Mouse (Mus musculus): ENCODE data around the gene Arhgef3.

Arhgef3 gene

DNA sequence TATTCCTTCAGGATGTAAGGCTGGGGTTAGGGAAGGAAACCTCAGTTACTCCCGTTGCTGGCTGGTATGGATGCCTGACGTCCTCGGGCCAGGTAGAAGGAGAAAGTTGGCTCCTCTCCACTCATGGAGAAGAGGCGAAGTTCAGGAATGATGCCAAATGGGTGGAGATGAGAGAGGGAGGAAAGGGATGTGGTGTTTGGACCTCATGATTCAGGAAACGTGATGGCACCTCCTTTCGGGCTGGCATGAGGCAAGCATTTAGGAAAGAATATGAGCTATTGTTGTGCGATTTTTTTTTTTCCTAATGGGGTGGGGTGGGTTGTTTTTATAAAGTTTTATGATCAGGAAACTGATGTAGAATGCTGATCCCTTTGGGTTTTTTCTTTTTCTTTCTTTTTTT lies 210.0 kb downstream of the Arhgef3 start:
- no peak for DNase-seq

DNA sequence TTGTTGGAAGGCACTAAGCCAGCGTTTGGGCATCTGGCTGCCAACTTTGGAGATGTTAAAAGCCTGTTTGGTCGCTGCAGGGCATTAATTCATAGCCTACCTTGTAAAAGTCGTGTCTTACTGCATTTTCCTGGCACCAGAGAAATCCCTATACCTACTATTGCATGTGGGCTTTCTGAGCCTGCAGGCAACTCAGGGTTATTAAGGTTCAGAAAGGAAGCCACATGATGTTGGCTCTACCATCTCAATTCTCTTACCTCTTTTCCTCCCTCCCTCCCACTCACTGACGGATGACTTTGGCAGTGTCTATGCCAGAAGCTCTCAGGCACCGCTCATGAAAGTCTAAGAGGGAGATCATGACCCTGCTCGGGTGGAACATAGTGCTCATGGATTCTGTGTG lies 210.8 kb downstream of the Arhgef3 start:
- DNase-seq, result no peak

- DNase-seq, result no peak
These were observed 213.2 kb downstream of the Arhgef3 start for GRCm38 (mm10) chr14:27327862-27328261.

DNA sequence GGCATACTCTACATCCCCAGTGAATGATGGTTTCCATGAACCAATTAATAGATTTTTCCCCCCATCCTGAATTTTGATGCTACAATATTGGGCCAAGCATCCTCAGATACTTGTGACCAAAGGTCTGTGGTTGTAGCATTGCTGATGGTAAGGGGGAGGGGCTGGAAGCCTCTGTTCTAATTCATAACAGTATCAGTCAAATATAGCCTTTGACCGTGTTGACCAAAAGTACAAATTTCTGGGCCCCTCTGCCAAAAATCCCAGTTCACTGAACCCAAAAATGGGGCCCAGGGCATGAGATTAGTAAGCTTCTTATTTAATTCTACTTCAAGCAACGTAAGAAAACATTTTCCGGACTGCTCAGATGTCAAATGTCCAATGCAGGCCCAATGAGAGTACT lies 214.3 kb downstream of the Arhgef3 start:
- DNase-seq, result no peak

DNA sequence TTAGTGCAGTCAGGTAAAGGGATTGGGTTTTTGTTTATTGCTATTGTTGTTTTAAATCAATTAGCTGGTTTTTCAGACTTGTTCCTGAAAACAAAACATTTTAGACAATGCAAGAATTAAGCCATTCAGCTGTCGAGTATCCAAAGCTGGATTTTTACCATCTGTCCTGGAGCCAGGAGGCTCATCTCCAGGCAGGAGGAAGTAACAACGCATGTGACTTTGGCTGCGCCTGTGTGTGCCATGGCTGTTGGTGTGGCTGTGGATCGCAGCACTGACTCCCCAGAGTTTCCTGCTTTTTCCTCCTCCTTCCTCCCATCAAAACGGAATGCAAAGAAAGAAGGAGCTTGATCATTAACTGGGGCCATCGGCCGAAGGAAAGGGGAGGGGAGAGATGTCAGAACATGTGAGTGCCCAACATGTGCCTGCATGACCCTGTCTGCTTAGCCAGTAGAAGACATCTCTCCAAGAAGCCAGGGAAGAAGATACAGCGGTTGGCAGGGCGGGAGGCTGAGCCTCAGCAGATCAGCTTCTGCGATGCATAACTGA lies 216.9 kb downstream of the Arhgef3 start:
- no peak for DNase-seq

- no peak for DNase-seq
These were observed 217.8 kb downstream of the Arhgef3 start for GRCm38 (mm10) chr14:27332359-27332987.

DNA sequence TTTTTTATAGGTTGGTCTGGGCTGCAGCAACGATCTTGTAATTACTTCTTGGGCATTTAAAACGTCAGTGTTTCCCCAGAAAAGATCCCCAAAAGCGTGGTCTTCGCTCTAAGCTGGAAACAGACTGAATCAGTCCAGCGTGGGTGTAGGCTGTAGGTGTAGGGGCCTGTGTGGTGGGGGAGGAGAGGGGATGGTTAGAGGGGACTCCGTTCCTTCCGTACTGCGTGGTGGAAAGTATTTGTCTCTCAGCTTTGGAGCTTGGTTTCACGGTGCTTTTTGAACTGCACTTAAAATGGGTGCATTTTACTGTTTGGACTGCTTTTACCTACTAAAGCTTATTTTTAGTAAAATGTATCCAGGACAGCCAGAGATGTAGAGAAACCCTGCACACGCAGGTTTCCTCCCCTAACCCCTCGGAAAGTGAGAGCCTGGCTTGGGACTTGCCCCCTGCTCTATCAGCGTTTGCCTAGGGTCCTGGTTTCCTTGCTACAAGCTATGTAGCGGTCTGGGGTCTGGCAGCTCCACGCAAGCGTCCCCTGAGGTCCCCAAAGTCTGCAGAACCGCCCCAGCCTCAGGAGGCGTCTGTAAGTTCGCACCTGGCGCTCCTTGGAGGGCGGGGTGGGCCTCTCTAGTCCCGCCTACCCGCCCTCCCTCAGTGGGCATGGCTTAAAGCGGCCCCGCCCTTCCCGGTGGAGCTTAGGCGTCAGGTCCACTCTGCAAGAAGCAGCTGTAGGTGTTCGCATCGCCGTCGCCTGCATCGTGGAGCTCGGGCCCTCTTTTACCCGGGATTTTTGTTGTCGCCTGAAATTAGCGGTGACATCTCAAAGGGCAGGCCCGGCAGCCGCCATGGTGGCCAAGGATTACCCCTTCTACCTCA lies 220.9 kb downstream of the Arhgef3 start:
- peak; percentile 94 for DNase-seq

- peak in 1 of 2 experiments; percentile 58 for DNase-seq
These were observed 221.8 kb downstream of the Arhgef3 start for GRCm38 (mm10) chr14:27336208-27337114.

DNA sequence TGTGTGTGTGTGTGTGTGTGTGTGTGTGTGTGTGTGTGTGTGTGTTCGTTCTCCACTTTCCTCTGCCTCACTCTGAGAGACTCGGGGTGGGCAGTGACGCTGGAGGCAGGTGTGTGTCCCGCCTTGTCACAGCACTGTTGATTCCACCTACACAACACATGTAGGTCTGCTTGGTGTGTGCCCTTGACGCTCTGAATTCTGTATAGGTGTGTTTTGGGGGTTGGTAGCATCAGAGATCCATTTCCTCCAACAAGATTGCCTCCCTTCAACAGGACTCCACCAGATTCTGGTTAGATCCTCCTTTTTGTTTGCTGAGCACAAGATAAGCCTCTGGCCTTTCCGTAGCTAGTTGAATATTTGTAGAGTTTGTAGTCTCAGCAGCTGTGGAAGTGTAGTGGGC lies 222.5 kb downstream of the Arhgef3 start:
- peak; percentile 19 to 28 for DNase-seq

- no peak for DNase-seq
These were observed 223.5 kb downstream of the Arhgef3 start for GRCm38 (mm10) chr14:27338034-27338708.

- DNase-seq, result no peak
These were observed 226.2 kb downstream of the Arhgef3 start for GRCm38 (mm10) chr14:27340682-27341415.

- DNase-seq, result peak; percentile 27 to 43
These were observed 226.8 kb downstream of the Arhgef3 start for GRCm38 (mm10) chr14:27341486-27341885.

- no peak for DNase-seq
These were observed 227.8 kb downstream of the Arhgef3 start for GRCm38 (mm10) chr14:27342451-27342850.

DNA sequence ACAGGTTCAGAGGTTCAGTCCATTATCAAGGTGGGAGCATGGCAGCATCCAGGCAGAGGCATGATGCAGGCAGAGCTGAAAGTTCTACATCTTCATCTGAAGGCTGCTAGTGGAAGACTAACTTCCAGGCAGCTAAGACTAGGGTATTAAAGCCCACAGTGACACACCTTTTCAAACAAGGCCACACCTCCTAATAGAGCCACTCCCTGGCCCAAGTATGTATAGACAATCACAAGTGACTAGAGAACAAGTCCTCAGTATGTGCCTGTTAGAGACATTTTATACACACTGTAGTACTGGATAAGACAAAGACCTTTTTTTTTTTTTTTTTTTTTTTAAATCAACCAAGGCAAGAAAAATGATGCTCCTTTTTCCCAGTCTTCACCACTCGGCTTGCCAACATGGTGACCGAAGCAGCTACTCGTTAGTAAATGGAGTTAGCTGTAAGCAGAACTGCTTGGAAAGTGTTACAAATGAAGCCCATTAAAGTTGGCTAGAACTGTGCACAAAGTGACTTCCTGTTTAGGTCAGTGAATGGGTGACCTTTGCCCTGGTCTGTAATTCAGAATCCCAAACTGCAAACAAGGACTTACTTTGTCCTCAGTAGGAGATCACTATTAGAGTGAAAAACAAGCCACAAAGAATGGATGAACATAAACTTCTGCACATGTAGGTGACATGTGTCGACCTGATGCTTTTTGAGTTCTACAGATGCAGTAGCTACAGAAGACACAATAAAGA lies 229.7 kb downstream of the Arhgef3 start:
- DNase-seq, result no peak

DNA sequence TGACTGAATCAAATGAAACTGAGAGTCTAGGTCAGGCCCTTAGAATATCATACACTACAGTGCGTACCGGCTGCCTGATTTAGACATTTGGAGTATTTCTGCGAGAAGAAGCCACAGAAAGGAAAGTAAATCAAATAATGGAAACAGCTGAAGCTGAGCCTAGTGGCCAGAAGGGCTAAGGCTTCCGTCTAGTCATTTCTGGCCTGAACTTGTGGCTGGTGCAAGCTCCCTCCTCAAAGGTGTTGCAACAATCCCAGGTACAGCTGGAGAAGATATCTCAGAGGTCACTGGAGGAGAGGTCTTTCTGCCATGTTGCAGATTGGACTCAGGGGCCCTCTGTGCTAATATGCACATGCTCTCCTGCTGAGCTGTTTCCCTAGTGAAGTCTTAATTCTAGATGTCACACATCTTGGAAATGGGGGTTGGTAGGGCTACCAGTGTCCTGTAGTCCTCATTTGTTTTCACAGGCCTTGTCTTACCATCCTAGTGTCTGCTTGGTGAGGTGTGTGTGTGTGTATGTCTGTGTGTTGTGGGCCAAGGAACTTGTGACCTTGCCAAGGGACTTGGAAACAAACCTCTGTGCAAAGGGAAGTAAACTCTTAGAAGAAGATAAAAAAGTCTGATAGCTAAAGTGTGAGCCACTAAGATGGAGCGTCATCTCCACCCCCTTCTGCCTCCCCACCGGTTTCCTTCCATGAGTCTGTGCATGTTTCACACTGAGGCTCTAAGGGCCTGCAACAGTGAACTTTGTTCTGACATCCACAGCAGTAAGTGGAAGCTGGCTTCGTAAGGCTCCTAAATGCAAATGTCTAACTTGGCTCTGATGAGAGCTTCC lies 230.6 kb downstream of the Arhgef3 start:
- peak in 1 of 2 experiments; percentile 34 for DNase-seq

DNA sequence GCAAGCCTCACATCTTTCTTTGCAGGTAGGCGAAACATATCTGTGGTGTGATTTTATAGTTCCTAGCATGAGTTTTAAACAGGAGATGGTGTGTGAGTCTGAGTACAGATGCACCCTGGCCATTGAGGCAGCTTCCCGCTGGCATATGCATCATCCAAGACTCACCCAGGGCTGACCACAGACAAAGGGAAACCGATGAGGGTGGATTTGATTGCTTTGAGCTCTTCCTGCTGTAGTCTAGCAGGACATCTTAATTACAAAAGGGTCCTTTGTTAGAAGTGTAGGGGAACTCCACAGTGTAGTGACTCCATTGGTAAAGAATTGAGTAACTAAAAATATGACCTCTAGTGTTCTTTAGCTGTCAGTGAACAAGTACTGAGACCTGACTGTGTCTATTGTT lies 232.5 kb downstream of the Arhgef3 start:
- DNase-seq, result no peak

- no peak for DNase-seq
These were observed 233.0 kb downstream of the Arhgef3 start for GRCm38 (mm10) chr14:27347666-27348065.

GRCm38 (mm10) chr14:27348088-27348487 lies 233.4 kb downstream of the Arhgef3 start:
- DNase-seq, result no peak

DNA sequence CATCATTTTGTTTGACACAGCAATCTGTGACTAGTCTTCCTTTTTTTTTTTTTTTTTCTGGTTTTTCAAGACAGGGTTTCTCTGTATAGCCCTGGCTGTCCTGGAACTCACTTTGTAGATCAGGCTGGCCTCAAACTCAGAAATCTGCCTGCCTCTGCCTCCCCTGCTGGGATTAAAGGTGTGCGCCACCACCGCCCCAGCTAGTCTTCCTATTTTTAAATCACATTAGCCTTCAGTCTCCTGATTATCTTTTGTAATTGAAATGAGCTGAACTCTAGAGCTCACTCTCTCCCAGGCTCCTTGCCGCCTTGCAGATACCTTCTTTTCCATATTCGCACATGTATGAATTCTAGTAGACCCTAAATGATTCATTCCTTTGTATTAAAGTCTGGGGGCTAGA lies 234.0 kb downstream of the Arhgef3 start:
- no peak for DNase-seq

GRCm38 (mm10) chr14:27349120-27349519 lies 234.4 kb downstream of the Arhgef3 start:
- no peak for DNase-seq
